Mouse (Mus musculus): ENCODE measurements at regions not wholly inside any gene's neighbourhood (a gene's known extent, or its start where the extent isn't known, plus 50 kb on each side); places are given as distances from the start of the nearest gene placed in this dataset.

DNA sequence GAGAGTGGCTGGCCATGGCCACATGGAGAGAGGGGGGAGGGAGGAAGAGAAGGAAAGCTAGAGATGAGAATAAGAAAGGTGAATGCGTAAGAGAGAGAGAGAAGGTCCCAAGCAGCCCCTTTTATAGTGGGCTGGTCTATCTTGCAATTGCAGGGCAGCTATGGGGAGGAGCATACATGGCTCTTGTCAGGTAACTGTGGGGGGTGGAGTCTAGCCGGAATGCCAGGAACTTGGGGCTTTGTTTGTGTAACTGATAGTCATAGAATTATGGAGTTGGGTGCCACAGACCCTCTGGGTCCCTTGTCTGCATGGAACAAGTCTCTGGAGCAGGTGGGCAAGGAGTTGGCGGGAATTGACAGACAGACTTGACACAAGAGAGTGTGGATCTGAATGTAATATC lies 2151.8 kb downstream of the 4930444P10Rik start:
- no peak for DNase-seq (ENCODE audit: low spot score)

DNA sequence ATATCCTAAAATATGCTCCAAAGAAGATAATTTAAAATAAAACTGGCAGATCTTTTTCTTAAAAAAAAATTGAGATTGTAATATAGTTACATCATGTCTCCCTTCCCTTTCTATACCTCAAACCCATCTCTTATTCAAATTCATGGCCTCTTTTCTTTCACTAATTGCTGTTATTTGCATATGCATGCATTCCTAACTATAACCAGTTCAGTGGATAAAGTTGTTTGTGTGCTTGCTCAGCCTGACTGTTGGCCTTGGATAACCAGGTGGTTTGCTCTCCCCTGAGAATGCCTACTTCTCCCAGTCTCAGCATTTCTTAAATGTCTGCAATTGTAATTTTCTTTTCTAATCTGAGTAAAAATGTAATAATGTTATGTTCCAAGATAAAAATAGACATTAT lies 2154.8 kb downstream of the 4930444P10Rik start:
- DNase-seq (ENCODE audit: low spot score) = no peak

DNA sequence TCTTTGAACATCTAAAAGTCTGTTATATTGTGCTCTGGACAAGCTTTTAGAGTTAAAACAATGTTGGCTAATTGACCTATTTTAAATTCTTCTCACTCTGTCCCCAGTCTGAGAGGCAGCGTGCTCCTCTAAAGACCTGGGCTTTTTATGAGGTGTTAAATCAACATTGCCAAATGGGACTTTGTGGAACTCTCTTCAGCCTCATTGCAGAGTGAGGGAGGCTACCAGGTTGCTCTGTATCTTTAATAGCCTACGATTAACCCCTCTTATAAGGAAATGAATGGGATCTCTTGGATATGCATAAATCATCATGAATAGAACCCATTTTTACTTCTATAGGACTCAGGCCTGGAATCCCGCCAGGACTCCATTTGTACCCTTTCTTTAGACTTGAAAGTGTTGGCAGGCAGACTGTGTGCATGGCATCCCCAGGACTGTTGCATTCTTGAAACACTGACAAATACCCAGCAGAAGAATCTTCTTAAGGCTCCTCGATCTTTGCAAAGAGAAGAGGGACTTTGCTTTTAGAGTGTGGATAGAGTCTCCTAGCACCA lies 2157.1 kb downstream of the 4930444P10Rik start:
- no peak for DNase-seq (ENCODE audit: low spot score)

DNA sequence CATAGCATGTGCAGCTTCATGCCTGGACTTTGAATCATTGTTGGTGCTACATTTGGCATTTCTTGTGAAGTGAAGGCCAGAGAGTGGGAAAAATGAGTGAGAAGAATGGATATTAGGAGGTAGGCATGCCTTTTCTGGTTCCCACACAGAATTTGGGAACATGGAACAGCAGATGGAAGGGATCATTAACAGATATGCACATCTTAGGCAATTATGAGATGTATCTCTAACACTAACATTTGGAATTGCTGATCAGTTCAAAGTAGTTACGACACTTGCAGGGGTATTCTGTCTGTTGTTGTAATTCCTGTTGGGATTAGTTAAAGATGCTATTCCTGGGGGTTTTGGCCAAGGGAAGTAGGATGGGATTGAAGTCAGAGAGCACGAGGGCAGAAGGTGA lies 2164.4 kb downstream of the 4930444P10Rik start:
- DNase-seq (ENCODE audit: low spot score) = no peak

DNA sequence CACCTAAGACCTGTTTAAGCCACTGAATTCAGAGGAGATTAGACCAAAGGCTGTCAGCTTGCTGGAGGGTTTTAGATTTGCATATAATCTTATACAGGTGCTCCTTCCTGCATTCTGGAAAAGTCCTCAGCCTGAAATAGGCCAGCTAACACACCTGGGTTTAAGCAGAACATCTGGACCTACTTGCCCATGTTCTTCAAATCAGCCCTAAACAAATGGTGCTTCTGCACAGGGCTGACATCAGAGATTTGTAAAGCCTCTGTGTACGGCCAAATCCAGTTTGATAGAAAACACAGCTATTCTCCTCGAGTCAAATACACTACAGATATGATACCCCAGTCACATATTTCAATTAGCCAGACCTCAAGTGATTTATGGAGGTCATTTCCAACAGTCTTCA lies 2165.2 kb downstream of the 4930444P10Rik start:
- no peak for DNase-seq (ENCODE audit: low spot score)

DNA sequence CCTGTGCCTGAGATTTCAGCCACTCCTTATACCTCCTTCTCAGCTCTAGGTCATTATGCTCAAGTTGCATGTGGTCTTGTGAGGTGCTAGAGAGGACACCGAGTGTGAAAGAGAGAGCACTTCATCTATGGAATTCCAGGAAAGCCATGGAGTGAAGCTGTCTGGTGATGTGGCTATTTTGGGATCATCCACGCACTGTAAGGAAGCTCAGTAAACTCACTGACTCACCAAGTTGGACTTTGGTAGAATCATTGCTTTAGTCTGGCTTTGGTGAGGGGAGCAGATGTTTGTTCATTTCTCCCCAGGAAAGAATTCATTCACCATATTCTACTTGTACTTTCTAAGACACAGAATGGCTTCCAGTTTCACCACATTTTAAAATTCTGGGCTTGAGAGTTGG lies 2167.1 kb downstream of the 4930444P10Rik start:
- no peak for DNase-seq (ENCODE audit: low spot score)

DNA sequence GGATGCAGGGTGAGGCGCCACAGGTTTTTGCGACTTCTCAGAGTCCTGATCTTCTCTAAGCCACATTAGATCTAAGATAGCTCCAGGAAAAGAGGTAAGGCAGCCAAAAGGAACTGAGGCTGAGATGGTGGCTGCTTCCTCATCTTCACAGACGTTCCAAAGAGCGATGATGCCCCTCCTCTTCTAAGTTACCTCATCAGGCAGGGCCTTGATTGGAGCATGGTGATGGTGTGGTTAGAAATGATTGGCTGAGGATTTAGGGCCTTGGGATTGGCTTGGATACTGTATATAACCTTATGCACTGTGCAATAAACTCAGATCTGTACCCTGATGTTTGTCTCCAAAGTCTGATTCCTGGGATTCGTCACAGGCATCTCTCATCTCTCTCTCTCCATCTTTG lies 2177.9 kb downstream of the 4930444P10Rik start:
- DNase-seq (ENCODE audit: low spot score) = no peak

DNA sequence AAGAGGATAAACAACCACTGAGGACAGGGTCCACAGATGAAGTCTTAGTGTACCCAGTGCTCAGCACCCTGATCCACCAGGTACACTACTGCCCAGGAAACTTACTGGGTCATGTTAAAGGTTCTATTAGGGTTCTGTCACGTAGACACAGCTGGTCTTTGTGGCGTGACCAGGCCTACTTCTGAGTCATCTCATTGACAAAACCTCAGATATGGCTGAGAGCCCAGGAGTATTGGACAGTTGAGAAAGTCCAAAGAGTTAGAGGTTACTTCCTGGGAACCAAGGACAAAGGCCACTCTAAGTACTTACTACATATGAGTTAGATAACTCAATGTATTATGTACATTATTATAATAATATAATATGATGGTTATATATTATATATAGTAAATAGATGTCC lies 2214.0 kb downstream of the 4930444P10Rik start:
- DNase-seq (ENCODE audit: low spot score) = no peak

DNA sequence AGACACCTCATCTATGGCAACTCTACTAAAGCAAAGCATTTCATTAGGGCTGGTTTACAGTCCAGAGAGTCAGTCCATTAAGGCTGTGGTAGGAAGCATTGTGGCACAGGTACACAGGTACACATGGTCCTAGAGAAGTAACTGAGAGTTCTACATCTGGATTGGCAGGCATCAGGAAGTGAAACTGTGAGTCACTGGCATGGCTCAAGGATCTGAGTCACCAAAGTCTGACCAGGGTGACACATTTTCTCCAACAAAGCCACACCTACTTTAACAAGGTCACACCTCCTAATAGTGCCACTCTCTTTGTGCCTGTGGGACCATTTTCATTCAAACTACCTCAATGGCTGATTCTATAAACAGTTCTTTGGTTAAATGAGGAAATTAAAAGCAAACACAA lies 2219.2 kb downstream of the 4930444P10Rik start:
- no peak for DNase-seq (ENCODE audit: low spot score)

DNA sequence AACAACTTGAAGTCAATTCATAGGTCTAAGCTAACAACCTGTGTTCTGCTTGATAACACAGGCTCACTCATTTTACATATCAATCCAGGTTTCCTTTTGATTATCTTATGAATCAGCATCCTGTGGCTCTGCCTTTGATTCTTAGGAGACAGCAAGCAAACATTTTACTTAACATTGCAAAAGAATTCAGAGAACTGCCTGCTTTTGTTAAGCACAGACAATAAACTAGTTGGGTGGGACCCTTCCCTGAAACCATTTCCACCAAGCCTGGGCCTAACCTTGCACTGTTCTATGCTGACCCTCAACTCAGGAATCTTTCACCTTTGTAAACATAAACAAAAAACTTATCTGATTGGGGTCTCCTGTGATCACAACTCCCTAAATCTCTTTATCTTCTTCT lies 2220.6 kb downstream of the 4930444P10Rik start:
- no peak for DNase-seq (ENCODE audit: low spot score)

DNA sequence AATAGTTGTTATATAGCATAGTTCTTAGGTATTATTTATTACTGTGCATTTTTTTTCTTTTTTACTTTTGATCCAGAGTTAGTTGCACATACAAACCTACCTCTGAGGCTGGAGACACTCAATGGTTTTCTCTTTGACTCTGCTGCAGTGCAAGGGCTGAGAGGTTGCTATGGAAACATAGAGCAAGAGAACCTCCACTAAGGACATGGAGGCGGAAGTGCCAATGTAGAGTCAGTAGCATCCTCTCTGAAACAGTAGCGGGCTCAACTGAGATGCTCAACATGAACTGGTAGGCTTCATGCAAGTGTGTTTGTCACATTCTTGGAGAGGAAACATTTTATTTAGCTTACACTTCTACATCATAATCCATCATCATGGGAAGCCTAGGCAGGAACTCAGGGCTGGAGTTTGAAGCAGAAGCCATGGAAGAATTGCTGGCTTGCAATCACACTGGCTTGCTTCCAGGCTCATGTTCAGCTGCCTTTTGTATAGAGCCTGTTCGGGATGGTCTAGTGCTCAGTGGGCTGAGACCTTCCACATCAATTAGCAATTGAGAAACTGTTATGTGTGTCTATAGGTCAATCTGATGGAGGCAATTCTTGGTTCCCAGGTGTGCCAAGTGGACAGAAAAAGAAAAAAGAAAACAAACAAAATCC lies 2222.4 kb downstream of the 4930444P10Rik start:
- no peak for DNase-seq (ENCODE audit: low spot score)

DNA sequence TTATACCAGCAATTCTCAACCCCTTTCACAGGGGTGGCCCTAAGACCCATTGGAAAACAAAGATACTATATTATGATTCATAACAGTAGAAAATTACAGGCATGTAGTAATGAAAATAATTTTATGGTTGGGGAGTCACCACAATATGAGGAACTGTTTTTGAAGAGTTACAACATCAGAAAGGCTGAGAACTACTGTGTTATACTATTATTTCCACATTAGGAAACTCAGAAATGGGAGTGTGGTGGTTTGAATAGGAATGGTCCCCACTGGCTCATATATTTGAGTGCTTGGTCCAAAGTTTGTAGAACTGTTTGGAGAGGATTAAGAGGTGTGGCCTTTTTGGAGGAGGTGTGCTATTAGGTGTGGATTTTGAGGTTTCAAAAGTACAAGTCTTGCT lies 2227.4 kb downstream of the 4930444P10Rik start:
- no peak for DNase-seq (ENCODE audit: low spot score)

DNA sequence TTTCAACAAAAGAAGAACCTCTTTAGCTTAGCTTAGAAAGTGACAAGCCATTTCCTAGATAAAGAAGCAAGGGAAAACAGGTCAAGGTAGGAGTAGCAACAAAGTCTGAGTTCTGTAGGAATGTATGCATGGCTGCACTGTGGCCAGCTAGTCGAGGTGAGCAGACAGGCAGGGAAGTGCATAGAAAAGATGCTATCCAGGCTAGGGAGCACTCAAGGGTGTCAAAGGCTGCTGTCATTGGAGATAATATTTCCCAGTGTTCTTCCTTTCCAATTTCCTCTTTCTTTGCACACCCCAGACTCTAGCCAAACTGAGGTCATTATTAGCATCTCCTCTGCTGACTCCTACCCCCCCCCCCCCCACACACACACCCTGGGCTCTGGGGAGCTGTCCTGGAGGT lies 2229.4 kb downstream of the 4930444P10Rik start:
- DNase-seq (ENCODE audit: low spot score) = no peak

DNA sequence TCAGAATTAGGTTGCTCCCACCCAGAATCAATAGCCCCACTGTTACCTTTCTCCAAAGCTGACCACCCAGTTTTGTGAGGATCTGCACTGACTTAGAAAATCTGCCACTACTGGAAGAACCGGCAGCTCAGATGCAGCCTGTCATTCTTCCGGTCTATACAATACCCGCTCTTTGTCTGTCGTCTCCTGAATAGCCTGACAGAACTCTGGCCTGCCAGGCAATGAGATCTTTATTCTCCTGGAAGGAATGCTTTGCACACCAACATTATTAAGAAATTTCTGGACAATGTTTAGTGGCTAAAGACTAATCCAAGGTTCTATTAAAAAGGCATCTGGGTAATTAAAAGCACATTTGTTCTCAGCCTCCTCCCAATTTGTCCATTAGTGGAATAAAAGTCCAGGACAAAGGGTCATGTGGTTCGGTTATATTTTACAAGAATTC lies 2232.0 kb downstream of the 4930444P10Rik start:
- DNase-seq (ENCODE audit: low spot score) = no peak

DNA sequence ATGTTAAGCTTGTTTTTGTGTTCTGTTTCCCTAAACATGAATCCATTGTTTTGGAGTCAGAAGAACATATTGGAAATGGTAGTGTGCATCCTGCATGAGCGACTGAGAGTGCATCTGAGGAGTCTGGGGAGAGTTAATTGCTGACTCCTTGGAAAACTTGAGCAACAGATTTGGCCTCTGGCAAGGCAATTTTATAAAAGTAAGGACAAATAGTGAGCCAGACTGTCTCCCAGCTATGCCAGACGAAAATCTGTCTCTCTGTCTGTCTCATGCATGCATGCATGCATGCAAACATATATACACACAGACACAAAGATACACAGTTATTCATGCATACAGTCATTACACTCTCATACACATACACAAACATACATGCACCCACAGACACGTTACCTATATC lies 2232.7 kb downstream of the 4930444P10Rik start:
- no peak for DNase-seq (ENCODE audit: low spot score)

DNA sequence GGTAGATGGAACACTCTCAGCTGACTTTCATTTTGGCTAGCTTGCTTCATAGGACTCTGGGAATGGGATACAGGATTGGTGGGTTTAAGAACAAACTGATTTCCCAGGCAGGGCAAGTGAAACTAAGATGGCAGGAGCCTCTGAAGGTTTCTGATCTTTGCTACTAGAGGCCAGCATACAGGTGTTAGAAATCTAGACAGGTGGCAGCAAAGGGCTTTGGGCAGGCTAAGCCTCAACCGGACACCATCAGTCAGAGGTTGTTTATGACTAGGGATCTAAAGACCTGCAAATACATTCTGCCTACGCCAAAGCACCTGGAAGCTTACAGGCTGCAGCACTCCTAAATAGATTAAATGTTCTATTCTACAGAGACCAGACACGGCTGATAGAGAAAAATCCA lies 2233.4 kb downstream of the 4930444P10Rik start:
- DNase-seq (ENCODE audit: low spot score) = no peak

DNA sequence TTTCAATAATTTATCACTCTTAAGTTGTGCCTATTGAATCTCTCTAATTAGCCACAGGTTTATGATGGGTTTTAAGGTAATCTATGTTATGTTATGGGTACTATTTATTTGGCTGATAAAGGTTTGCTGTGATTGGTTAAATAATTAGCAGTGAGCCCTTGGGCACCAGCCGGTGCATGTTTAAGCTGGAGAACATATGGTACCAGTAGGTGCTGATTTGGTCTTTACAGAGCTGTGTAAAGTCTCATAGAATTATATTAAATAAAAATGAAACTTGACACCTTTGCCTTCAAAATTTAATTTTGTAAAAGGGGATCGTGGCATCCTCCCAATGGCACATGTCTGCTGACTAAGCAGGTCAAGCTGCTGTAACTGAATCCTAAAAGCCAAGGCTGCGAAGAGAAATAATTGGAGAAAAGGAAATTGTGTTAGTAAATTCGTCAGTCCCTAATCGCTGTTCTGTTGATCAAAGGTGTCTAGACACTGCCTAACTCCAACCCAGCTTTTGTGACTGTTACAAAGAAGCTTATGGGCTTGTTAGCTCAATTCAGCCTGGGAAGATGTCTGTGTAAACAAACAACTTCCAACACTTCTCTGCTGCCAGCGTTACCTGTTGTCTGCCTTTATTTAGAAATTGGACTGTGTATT lies 2234.6 kb downstream of the 4930444P10Rik start:
- no peak for DNase-seq (ENCODE audit: low spot score)

DNA sequence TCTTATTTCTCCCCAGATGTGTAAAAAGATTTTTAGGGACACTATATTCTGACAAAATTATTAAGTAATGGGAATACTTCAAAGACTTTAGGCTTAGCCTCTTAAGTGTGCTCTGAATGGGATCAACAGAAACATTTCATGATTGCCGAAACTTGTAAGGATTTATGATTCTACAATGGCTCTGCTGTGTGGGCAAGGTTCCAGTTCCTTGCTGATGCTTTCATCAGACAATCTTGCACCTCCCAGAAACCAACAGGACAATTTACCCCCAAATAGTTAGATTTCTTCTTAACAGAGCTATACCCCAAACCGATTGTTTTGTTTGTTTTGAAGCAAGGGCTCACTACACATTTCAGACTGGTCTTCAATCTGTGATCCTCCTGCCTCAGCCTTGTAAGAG lies 2236.1 kb downstream of the 4930444P10Rik start:
- no peak for DNase-seq (ENCODE audit: low spot score)

DNA sequence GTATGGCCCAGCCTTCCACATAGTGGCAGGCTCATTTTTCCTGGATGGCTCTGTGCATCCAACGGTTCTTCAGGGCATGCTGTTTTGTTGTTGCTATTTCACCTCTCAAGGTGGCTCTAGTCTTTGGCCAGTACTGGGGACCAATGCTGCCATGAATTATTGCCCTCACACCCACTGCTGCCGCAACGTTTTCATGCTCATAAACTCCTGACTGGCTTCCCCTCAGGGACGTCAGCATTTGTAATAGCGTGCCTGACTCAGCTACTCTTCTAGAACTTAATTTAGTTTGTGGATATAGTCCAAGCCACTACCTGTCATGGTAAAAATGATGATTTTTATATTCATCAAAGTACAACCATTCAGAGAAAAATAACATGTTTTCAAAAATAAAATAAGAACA lies 2242.0 kb downstream of the 4930444P10Rik start:
- DNase-seq (ENCODE audit: low spot score) = no peak

DNA sequence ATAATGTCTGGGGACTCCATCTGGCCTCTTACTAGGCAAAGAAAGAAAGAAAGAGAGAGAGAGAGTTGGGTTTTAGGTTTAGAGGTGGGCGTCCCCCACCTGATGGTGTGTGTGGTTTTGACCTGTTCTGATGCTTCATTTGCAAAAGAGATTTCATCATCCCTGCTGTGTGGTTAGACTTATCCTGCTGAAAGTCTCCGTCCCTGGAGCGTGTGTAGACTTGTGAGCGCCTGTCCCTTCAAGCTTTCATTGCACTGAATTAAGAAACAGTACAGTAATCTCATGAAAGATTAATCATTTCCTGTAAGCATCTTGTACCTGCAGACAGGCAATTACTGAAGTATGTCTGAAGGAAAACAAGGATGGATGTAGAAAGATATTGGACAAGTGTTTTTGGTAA lies 2244.1 kb downstream of the 4930444P10Rik start:
- no peak for DNase-seq (ENCODE audit: low spot score)

DNA sequence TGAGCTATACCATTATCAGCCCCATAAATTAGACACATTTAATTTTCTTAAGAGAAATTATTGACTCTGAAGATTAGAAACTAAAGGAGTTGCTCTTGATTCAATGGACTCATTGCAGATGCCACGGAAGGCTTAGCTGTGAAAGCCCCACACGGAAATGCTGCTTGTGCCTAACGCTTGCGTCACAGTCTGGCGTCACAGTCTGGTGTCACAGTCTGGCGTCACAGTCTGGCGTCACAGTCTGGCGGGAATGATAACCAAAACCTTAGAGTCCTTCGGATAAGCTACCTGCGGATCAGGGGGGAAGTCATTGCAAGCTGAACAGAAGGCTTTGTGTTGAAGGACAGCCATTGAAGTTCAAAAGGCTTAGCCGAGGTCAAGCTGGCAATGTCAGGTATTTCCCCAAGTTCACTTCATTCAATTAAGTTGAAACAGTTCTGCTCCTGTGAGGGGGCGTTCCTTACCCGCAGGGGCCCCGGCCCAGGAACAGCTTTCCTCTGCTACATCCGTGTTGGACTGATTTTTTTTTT lies 2246.7 kb downstream of the 4930444P10Rik start:
- DNase-seq (ENCODE audit: low spot score) = no peak

DNA sequence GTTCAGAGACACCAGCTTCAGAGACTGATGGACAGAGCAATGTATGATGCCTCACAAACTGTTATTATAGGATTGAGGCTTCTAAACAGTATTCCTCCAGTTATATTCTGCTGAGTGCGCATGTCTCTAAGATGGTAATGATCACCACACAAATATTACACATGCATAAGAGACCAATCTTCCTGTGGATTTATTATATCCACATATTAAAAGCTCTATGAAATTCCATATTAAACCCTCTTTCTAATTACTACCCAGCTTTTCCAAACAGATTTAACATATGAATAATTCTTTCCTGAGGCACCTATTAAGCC lies 2252.9 kb downstream of the 4930444P10Rik start:
- no peak for DNase-seq (ENCODE audit: low spot score)

DNA sequence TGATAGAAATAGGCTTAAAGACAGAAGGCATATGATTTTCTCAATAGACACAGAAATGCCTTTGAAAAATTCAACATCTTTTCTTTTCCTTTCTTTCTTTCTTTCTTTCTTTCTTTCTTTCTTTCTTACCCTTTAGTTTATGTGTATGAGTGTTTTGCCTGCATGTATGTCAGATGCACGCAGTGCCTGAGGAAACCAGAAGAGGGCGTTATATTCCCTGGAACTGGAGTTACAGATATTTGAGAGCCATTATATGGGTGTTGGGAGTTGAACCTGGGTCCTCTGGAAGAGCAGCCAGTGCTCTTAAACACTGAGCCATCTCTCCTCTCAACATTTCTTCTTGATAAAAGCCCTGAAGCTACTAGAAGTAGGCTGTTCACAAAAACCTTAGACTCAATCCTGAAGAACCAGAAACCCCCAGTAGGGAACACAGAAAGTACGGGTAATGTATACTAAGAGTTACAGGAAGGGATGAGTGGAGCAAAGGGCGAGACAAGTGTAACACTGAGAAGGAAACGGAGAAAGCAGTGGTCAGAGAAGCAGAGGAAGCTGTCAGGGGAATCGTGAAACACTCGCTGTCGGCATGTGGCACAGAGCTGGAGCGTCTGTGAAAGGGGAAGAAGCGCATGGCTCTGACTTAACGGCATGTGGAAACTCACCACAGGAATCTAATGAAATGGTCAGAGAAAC lies 2253.4 kb downstream of the 4930444P10Rik start:
- DNase-seq (ENCODE audit: low spot score) = no peak

Measured in spleen, adult 12 weeks (tissue).